Mouse (Mus musculus): ENCODE results near the gene Dync1i1.

DNA sequence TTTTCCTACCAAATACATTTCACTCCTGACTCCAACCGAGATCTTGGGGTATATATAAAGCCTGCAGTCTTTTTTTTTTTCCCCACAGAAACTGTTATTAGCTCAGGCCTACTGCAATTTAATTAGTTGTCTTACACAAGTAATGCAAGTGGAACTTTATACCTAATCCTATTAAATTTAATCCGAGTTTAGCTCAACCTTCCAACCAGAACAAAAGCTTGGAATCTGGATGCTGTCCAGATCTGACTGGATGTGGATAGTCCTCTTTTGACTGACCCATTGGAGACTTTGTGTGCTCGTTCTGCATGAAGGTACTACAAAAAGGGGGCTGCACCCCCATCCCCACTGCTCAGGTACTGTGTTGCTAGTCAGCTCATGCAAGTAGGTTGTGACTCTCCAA lies 328.5 kb downstream of the Dync1i1 start:
- TF ChIP-seq CTCF (IDR thresholded peaks at IDR 0.05; ENCODE audit: low read depth) (no peak), EP300 (IDR thresholded peaks at IDR 0.05; ENCODE audit: low read depth) (no peak)
